Mouse (Mus musculus): ENCODE measurements around the gene Gls. TPM values are rescaled to one million over a fixed set of nuclear protein-coding genes. Genes with fewer than 3 reads are reported as not detected.

Gls gene
- polyA plus RNA-seq, 1 experiment from 2014 or later: 51.9 TPM

DNA sequence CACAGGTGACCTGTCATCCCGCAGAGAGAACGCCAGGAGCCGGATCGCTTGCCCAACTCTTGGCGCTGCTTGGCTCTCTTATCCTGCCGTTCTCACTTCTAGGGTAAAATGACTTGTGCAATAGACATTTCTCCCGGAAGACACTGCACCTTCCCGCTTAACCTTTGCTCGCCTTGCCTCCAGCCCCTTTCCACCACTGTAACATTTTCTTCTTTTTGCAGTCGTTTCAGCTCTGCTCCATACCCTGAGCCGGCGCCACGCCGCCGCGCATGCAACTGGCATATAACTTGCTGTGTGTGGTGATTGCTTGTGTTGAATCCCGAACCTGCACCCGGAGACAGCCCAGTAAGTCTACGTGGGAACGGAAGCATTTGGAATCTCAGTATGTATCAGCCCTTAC, 113.3 kb downstream of the Gls start:
- no peaks in the 10 kb centered on the region for H3K4me1 ChIP-seq (replicated peaks; ENCODE audit: control insufficient read depth, insufficient read depth, low read length)
- DNase-seq (ENCODE audit: low spot score) (no peak), ATAC-seq (replicated peaks; ENCODE audit: low FRiP score, low TSS enrichment, low read depth) (peak; percentile 29)
- H3K36me3 ChIP-seq (ENCODE audit: control insufficient read depth, insufficient read depth, low read length): 0 out of 2 replicates have a peak, but pooled peaks cover 1% of the 10 kb centered on the region
- WGBS: under 1% methylated on average over 20 of the region's 20 CpGs
- peak overlapping the region; percentile 92 for H3K4me3 ChIP-seq (ENCODE audit: low read depth, low read length)
- peak overlapping the region; percentile 93 for H3K4me2 ChIP-seq (ENCODE audit: low read length)
- H3K9me3 ChIP-seq (ENCODE audit: control insufficient read depth, low read length): no peaks in the 10 kb centered on the region
- H3K27me3 ChIP-seq (replicated peaks; ENCODE audit: control insufficient read depth, insufficient read depth, low read length): no peaks in the 10 kb centered on the region
- no peak overlapping the region; the same call in 1 of the 2 replicates for H3K27ac ChIP-seq (ENCODE audit: low read depth)
- peak overlapping the region; percentile 69 for H3K9ac ChIP-seq (ENCODE audit: low read length)

DNA sequence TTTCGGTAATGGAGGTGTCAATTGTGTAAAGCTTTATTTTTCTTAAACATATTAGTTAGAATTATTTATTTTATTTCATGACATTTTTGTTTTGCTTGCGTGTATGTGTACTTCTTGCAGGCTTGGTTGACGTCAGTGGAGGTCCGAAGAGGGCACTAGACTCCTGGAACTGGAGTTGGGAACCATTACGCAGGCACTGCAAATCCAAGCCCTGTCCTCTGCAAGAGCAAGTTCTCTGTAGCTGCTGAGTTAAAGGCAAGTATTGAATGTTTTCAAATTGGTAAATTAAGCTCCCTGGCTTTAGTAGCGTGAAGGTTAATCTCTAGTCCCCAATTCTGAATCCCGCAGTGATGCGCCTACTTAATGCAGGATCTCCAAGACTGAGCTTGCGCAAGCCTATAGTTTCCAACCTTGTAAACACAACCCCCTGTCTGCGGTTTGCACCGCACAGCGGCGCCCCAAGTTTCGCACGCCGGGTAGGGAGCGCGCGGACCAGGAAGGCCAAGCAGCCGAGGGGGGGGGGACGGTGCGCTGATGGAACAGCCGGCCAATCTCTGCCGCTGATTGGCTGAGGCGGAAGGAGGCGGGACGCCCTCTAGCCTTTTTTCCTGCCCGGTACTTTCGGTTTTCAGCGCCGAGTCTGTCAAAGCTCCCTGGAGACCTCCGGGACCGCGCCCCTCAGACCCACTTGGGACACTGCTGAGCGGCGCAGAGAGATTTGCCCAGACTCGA, 114.0 kb downstream of the Gls start, which contains the start of gene Stat1:
Gene Stat1, plus strand, starts transcription at position 581 of the 732 bp plus-strand sequence.
- no peaks in the 10 kb centered on the region for H3K36me3 ChIP-seq (ENCODE audit: control insufficient read depth, insufficient read depth, low read length)
- 3% methylated on average over 37 of the region's 37 CpGs for WGBS
- no peaks in the 10 kb centered on the region for H3K4me1 ChIP-seq (replicated peaks; ENCODE audit: control insufficient read depth, insufficient read depth, low read length)
- no peaks in the 10 kb centered on the region for H3K9me3 ChIP-seq (ENCODE audit: control insufficient read depth, low read length)
- H3K9ac ChIP-seq (ENCODE audit: low read length): peak within 1 kb of the TSS; percentile 69
- H3K4me2 ChIP-seq (ENCODE audit: low read length): peak within 1 kb of the TSS; percentile 93
- H3K4me3 ChIP-seq (ENCODE audit: low read depth, low read length): peak within 1 kb of the TSS; percentile 92
- DNase-seq (ENCODE audit: low spot score) (peak; percentile 99), ATAC-seq (replicated peaks; ENCODE audit: low FRiP score, low TSS enrichment, low read depth) (peak; percentile 95)
- H3K27me3 ChIP-seq (replicated peaks; ENCODE audit: control insufficient read depth, insufficient read depth, low read length): no peaks in the 10 kb centered on the region
- peak within 1 kb of the TSS; percentile 55; the same call in 1 of the 2 replicates for H3K27ac ChIP-seq (ENCODE audit: low read depth)

DNA sequence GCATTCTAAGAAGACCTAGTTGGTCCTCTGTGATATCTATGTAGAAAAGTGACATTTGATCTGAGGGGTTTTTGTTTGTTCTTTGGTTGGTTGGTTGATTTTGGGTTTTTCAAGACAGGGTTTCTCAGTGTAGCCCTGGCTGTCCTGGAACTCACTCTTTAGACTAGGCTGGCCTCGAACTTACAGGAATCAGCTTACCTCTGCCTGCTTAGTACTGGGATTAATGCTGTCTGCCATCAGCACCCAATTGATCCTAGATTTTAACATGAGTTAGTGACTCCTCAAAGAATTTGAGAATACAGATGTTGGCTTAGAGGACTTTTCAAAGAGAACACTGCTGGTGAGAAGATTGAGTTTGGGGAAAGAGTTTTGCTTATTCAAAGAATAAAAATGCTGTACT, 115.3 kb downstream of the Gls start:
- Histone ChIP-seq H3K9ac (ENCODE audit: low read length) (no peak overlapping the region), H3K4me2 (ENCODE audit: low read length) (no peak overlapping the region), H3K27ac (ENCODE audit: low read depth) (no peak overlapping the region), H3K27me3 (replicated peaks; ENCODE audit: control insufficient read depth, insufficient read depth, low read length) (no peaks in the 10 kb centered on the region), H3K36me3 (ENCODE audit: control insufficient read depth, insufficient read depth, low read length) (no peaks in the 10 kb centered on the region), H3K9me3 (ENCODE audit: control insufficient read depth, low read length) (no peaks in the 10 kb centered on the region), H3K4me3 (ENCODE audit: low read depth, low read length) (no peak overlapping the region), H3K4me1 (replicated peaks; ENCODE audit: control insufficient read depth, insufficient read depth, low read length) (peaks cover 4% of the 10 kb centered on the region; the same call in 1 of the 2 replicates)
- no peak for ATAC-seq (replicated peaks; ENCODE audit: low FRiP score, low TSS enrichment, low read depth)
- WGBS: 88% methylated on average over 1 of the region's 1 CpGs
- DNase-seq (ENCODE audit: low spot score): no peak

DNA sequence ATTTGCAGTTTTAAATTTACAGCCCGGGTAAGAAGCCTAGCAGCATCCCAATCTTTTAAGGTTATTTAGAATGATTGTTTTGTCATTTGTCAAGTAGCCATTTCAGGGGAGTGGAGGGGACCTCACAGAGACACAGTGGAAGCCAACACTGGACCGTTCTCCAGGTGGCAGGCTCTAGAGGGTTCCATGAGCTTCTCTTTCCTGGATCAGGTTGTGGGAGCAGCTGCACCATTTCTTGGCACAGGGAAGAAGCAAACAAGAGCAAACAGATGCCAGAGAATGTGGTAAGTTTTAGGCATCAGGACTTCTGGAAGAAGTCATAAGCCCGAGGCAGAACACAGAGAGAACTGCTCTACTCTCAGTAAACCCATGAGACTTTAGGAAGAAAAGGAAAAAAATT, 116.6 kb downstream of the Gls start:
- Histone ChIP-seq H3K9ac (ENCODE audit: low read length) (no peak overlapping the region), H3K4me3 (ENCODE audit: low read depth, low read length) (no peak overlapping the region), H3K4me1 (replicated peaks; ENCODE audit: control insufficient read depth, insufficient read depth, low read length) (peaks cover 4% of the 10 kb centered on the region; the same call in 1 of the 2 replicates), H3K4me2 (ENCODE audit: low read length) (no peak overlapping the region), H3K36me3 (ENCODE audit: control insufficient read depth, insufficient read depth, low read length) (no peaks in the 10 kb centered on the region), H3K27me3 (replicated peaks; ENCODE audit: control insufficient read depth, insufficient read depth, low read length) (no peaks in the 10 kb centered on the region), H3K9me3 (ENCODE audit: control insufficient read depth, low read length) (no peaks in the 10 kb centered on the region), H3K27ac (ENCODE audit: low read depth) (no peak overlapping the region)
- WGBS: 74% methylated on average over 3 of the region's 3 CpGs
- no peak for ATAC-seq (replicated peaks; ENCODE audit: low FRiP score, low TSS enrichment, low read depth)
- DNase-seq (ENCODE audit: low spot score): no peak

DNA sequence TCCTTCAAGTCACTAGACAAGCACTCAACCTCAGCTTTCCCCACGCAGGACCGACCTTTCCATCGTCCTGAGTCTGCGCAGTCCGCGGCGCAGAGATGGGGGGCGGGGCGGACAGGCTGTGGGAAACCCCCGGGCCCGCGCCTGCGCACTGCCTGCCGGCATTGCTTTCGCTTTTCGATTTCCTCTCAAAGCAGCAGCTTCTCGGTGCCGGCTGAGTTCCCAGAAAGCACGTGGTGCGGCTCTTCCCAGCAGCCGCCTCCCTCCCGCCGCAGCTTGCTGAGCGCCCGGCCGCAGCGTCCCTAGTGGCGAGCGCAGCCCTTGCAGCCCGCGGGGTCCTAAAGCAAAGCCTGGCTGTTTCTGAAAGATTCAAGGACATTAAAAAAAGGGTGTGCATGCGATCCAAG, 119.4 kb downstream of the Gls start:
- ATAC-seq (replicated peaks; ENCODE audit: low FRiP score, low TSS enrichment, low read depth) (peak; percentile 95), DNase-seq (ENCODE audit: low spot score) (peak; percentile 100)
- Histone ChIP-seq H3K4me1 (replicated peaks; ENCODE audit: control insufficient read depth, insufficient read depth, low read length) (peaks cover 4% of the 10 kb centered on the region; the same call in 1 of the 2 replicates), H3K27me3 (replicated peaks; ENCODE audit: control insufficient read depth, insufficient read depth, low read length) (no peaks in the 10 kb centered on the region), H3K27ac (ENCODE audit: low read depth) (no peak overlapping the region), H3K4me3 (ENCODE audit: low read depth, low read length) (peak overlapping the region; percentile 37), H3K4me2 (ENCODE audit: low read length) (peak overlapping the region; percentile 56), H3K36me3 (ENCODE audit: control insufficient read depth, insufficient read depth, low read length) (no peaks in the 10 kb centered on the region), H3K9ac (ENCODE audit: low read length) (peak overlapping the region; percentile 46; the same call in 1 of the 2 replicates), H3K9me3 (ENCODE audit: control insufficient read depth, low read length) (no peaks in the 10 kb centered on the region)
- under 1% methylated on average over 31 of the region's 32 CpGs for whole genome bisulfite sequencing

Other genes starting within 250 kb of the Gls start
- 2.4 TPM in 2 replicates for gene Stat4, start 246.1 kb downstream of the Gls start, polyA plus RNA-seq (2014; fragmentation: Nextera tagmentation; extraction: Ambion mirVana)
- 23.8 and 24.9 TPM in 2 replicates for gene Stat1, start 113.8 kb downstream of the Gls start, polyA plus RNA-seq (2014; fragmentation: Nextera tagmentation; extraction: Ambion mirVana)